Mouse (Mus musculus): ENCODE results near the gene Sntb2. TPM values are rescaled to one million over a fixed set of nuclear protein-coding genes. Genes with fewer than 3 reads are reported as not detected.
"Not testable (repeated sequence)": the region's sequence is repeated elsewhere in the genome, so short reads cannot be mapped to it uniquely, and the experiment has no call there.

The Sntb2 gene
- polyA plus RNA-seq, 1 experiment from 2014 or later: 3.6 TPM

DNA sequence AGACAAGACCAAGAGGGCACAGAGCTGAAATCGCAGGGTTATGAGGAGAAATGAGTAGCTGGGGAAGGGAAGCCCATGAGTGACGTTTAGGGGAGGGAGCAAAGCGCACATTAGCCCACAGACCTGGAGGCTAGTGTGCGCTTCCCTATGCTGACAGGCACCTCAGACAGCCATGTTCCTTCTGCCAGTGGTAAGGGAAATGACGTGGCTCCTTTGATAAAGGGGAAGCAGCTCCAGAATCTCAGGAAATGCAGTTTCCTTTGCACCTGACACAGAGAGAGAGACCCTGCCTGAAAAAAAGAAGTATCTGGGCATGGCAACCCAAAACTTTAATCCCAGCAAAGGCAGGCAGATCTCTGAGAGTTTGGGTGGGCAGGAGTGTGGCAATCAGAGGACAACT lies 94.5 kb downstream of the Sntb2 start:
- 79% methylated on average over 5 of the region's 5 CpGs for WGBS
- H3K4me1 ChIP-seq: peaks cover 15% of the 10 kb centered on the region
- no peak for ATAC-seq
- no peaks in the 10 kb centered on the region for H3K27me3 ChIP-seq
- no peak overlapping the region for H3K4me2 ChIP-seq
- no peaks in the 10 kb centered on the region for H3K36me3 ChIP-seq (ENCODE audit: poor library complexity, severe bottlenecking)
- H3K9ac ChIP-seq: no peak overlapping the region
- H3K27ac ChIP-seq: no peak overlapping the region
- no peak overlapping the region for H3K4me3 ChIP-seq
- no peaks in the 10 kb centered on the region for H3K9me3 ChIP-seq (replicated peaks)

GRCm38 (mm10) chr8:107030650-107031576 lies 95.4 kb downstream of the Sntb2 start, which contains the start of gene Vps4a:
Gene Vps4a, plus strand, starts transcription at chr8:107031222.
- Histone ChIP-seq H3K27me3 (no peaks in the 10 kb centered on the region), H3K9me3 (replicated peaks) (no peaks in the 10 kb centered on the region), H3K9ac (peak within 1 kb of the TSS; percentile 97), H3K4me3 (peak within 1 kb of the TSS; percentile 99), H3K4me2 (peak within 1 kb of the TSS; percentile 83), H3K36me3 (ENCODE audit: poor library complexity, severe bottlenecking) (no peaks in the 10 kb centered on the region), H3K27ac (peak within 1 kb of the TSS; percentile 75), H3K4me1 (peaks cover 15% of the 10 kb centered on the region)
- 4% methylated on average over 65 of the region's 66 CpGs for WGBS
- ATAC-seq: peak; percentile 96

DNA sequence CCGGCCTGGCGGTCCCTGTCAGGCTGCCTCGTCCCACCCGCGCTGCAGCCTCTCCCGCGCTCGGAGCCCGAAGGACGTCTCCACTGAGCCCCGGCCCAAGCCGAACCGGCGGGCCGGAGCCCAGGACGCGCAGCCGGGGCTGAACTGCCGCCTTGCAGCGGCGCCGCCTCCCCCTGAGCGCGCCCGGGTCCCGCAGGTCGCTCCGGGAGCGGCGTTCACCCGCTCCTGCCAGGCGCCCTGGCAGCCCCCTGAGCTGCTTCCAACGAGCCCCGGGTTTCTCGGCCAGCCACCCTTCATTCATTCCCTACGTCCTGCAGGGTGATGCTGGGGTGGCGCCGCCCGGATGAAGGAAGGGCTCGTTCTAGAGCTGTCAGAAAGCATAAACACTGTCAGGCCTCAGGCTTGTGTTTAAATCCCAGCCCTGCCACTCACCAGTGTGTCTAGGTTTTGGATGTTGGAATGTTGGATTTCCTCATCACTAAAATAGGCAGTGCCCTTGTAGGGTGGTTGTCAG lies 96.1 kb downstream of the Sntb2 start:
- Histone ChIP-seq H3K36me3 (ENCODE audit: poor library complexity, severe bottlenecking) (peaks cover 5% of the 10 kb centered on the region; the same call in 1 of the 2 replicates), H3K27me3 (no peaks in the 10 kb centered on the region), H3K9me3 (replicated peaks) (no peaks in the 10 kb centered on the region), H3K27ac (peak overlapping the region; percentile 75), H3K4me1 (peaks cover 15% of the 10 kb centered on the region), H3K4me3 (peak overlapping the region; percentile 99), H3K4me2 (peak overlapping the region; percentile 83), H3K9ac (peak overlapping the region; percentile 97)
- no peak for ATAC-seq
- 0% methylated on average over 27 of the region's 40 CpGs for WGBS

DNA sequence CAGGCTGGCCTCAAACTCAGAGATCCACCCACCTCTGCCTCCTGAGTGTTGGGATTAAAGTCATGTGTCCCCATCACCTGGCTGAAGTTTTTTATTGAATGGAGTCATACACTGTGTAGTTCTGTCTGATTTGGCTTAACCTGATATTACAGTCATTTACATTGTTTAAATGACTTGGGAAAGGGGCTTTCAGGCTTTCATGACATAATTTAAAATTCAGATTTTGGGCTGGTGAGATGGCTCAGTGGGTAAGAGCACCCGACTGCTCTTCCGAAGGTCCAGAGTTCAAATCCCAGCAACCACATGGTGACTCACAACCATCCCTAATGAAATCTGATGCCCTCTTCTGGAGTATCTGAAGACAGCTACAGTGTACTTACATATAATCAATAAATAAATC lies 98.1 kb downstream of the Sntb2 start:
- Histone ChIP-seq H3K36me3 (ENCODE audit: poor library complexity, severe bottlenecking) (peaks cover 15% of the 10 kb centered on the region), H3K4me1 (peaks cover 15% of the 10 kb centered on the region)
- H3K9ac ChIP-seq; H3K4me2 ChIP-seq; H3K27ac ChIP-seq; H3K4me3 ChIP-seq; H3K9me3 ChIP-seq (replicated peaks); ATAC-seq; H3K27me3 ChIP-seq: not testable (repeated sequence)
- WGBS: 100% methylated on average over 2 of the region's 2 CpGs

GRCm38 (mm10) chr8:107035641-107036040 lies 100.1 kb downstream of the Sntb2 start:
- no peak overlapping the region for H3K27ac ChIP-seq
- H3K9ac ChIP-seq: no peak overlapping the region

DNA sequence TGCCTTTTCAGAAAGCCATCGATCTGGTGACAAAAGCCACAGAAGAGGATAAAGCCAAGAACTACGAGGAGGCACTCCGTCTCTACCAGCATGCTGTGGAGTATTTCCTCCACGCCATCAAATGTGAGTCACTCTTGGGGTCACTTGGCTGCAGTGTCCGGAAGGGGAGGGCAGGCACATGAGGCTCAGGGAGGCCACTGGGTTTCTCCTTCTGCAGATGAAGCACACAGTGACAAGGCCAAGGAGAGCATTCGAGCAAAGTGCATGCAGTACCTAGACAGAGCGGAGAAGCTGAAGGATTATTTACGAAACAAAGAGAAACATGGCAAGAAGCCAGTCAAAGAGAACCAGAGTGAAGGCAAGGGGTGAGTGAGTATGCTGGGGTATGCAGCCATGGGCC lies 101.1 kb downstream of the Sntb2 start:
- peaks cover 15% of the 10 kb centered on the region for H3K4me1 ChIP-seq
- no peak overlapping the region for H3K27ac ChIP-seq
- H3K36me3 ChIP-seq (ENCODE audit: poor library complexity, severe bottlenecking): peaks cover 43% of the 10 kb centered on the region
- H3K4me3 ChIP-seq: no peak overlapping the region
- H3K9ac ChIP-seq: no peak overlapping the region
- H3K9me3 ChIP-seq (replicated peaks): no peaks in the 10 kb centered on the region
- no peak for ATAC-seq
- H3K4me2 ChIP-seq: no peak overlapping the region
- WGBS: 88% methylated on average over 8 of the region's 8 CpGs
- no peaks in the 10 kb centered on the region for H3K27me3 ChIP-seq

More at GRCm38 (mm10) chr8:107035641-107036040, 100.1 kb downstream of the Sntb2 start:
- Histone ChIP-seq H3K9me3 (replicated peaks) (no peaks in the 10 kb centered on the region), H3K27me3 (no peaks in the 10 kb centered on the region), H3K4me2 (no peak overlapping the region), H3K4me1 (peaks cover 15% of the 10 kb centered on the region), H3K4me3 (no peak overlapping the region), H3K36me3 (ENCODE audit: poor library complexity, severe bottlenecking) (peaks cover 33% of the 10 kb centered on the region)
- WGBS: 87% methylated on average over 3 of the region's 3 CpGs
- no peak for ATAC-seq

DNA sequence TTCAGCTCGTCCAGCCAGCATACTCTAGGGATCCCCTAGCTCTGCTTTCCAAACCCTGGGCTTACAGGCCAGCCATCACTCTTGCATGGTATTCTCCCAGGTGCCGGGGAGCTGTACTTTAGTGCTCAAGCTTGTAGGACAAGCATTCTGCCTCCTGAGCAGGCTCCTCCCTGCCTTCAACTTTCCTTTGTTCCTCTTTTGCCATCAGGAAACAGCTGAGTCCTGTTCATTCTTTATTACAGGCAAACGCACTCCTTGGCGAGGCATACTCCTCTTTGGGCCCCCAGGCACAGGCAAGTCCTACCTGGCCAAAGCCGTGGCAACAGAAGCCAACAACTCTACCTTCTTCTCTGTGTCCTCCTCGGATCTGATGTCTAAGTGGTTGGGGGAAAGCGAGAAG lies 105.1 kb downstream of the Sntb2 start:
- no peaks in the 10 kb centered on the region for H3K27me3 ChIP-seq
- no peak overlapping the region for H3K27ac ChIP-seq
- no peak overlapping the region for H3K9ac ChIP-seq
- no peak overlapping the region for H3K4me2 ChIP-seq
- no peaks in the 10 kb centered on the region for H3K9me3 ChIP-seq (replicated peaks)
- H3K4me1 ChIP-seq: no peaks in the 10 kb centered on the region
- ATAC-seq: no peak
- H3K4me3 ChIP-seq: no peak overlapping the region
- peaks cover 83% of the 10 kb centered on the region for H3K36me3 ChIP-seq (ENCODE audit: poor library complexity, severe bottlenecking)
- 85% methylated on average over 7 of the region's 7 CpGs for WGBS

- WGBS: 92% methylated on average over 6 of the region's 6 CpGs
- Histone ChIP-seq H3K4me3 (no peak overlapping the region), H3K36me3 (ENCODE audit: poor library complexity, severe bottlenecking) (peaks cover 83% of the 10 kb centered on the region), H3K9me3 (replicated peaks) (no peaks in the 10 kb centered on the region), H3K4me2 (no peak overlapping the region), H3K27me3 (no peaks in the 10 kb centered on the region), H3K9ac (no peak overlapping the region), H3K4me1 (peaks cover 26% of the 10 kb centered on the region), H3K27ac (no peak overlapping the region)
- ATAC-seq: no peak
Observed at GRCm38 (mm10) chr8:107045478-107045877, 109.9 kb downstream of the Sntb2 start.

GRCm38 (mm10) chr8:107046976-107047375 lies 111.4 kb downstream of the Sntb2 start:
- Histone ChIP-seq H3K4me3 (no peak overlapping the region), H3K9ac (no peak overlapping the region), H3K27me3 (no peaks in the 10 kb centered on the region), H3K9me3 (replicated peaks) (no peaks in the 10 kb centered on the region), H3K4me2 (peak overlapping the region; percentile 94; the same call in 1 of the 2 replicates), H3K27ac (no peak overlapping the region), H3K36me3 (ENCODE audit: poor library complexity, severe bottlenecking) (peaks cover 83% of the 10 kb centered on the region), H3K4me1 (peaks cover 26% of the 10 kb centered on the region)
- WGBS: 91% methylated on average over 5 of the region's 5 CpGs
- ATAC-seq: no peak

DNA sequence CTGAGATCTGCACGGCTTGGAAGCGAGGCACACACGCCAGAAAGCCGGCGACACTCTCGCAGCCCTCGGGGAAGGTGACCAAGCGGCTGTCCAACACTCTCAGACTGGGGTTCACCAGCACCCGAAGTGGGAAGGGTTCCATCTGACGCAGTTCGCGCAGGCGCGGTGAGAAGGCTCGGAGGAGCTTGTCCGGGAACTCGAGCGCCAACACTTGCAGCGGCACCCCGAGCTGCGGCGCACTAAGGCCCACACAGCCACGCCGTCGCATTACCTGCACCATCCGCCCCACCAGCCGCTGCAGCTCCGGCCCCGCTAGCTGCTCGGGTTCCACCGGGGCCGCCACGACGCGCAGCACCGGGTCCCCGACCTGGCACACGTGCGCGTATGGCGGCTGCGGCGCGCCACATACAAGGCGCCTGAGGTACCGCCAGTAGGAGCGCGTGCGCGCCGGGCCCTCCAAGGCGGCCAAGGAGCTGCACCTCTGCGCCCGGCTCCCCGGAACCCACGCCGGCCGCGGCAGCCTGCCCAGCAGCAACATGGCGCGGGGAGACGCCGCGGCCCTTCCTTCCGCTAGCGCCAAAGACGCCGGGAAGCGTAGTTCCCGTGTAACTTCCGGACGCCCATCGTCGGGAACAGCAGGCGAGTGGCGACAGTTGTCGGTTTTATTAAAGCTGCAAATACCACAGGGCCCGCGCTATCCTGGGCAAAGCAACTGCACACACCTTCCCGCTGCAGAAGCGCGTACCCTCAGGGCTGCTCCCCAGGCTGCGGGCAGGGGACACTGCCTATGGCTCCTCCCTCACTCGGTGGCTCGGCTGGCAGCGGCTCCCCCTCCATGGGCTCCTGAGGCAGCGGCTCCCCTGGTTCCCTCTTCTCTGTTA lies 112.8 kb downstream of the Sntb2 start, which contains the start of gene Pdf:
Pdf (minus strand) TSS at position 554 of the 881 bp plus-strand sequence.
- H3K9ac ChIP-seq: peak within 1 kb of the TSS; percentile 84
- H3K9me3 ChIP-seq (replicated peaks): no peaks in the 10 kb centered on the region
- H3K4me1 ChIP-seq: peaks cover 26% of the 10 kb centered on the region
- H3K4me2 ChIP-seq: peak within 1 kb of the TSS; percentile 94
- WGBS: under 1% methylated on average over 87 of the region's 87 CpGs
- H3K27ac ChIP-seq: peak within 1 kb of the TSS; percentile 90
- no peaks in the 10 kb centered on the region for H3K27me3 ChIP-seq
- ATAC-seq: peak; percentile 87
- peaks cover 83% of the 10 kb centered on the region for H3K36me3 ChIP-seq (ENCODE audit: poor library complexity, severe bottlenecking)
- peak within 1 kb of the TSS; percentile 81 for H3K4me3 ChIP-seq

DNA sequence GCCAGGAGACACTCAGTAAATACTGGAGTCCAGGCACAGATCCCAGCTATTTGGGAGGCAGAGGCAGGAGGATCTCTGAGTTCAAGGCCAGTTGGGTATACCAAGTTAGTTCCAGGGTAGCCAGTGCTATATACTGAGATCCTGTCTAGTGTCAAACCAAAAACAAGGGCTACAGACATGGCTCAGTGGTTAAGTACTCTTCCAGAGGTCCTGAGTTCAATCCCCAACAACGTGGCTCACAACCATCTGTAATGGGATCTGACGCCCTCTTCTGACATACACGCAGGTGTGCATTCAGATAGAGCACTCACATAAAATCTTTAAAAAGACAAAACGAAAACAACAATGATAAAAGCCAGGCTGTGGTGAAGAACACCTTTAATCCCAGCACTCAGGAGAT lies 113.9 kb downstream of the Sntb2 start:
- 93% methylated on average over 4 of the region's 4 CpGs for WGBS
- Histone ChIP-seq H3K4me2 (peak overlapping the region; percentile 94), H3K36me3 (ENCODE audit: poor library complexity, severe bottlenecking) (peaks cover 83% of the 10 kb centered on the region), H3K9me3 (replicated peaks) (no peaks in the 10 kb centered on the region), H3K4me1 (peaks cover 26% of the 10 kb centered on the region), H3K27ac (no peak overlapping the region), H3K9ac (no peak overlapping the region), H3K27me3 (no peaks in the 10 kb centered on the region), H3K4me3 (peak overlapping the region; percentile 81; the same call in 1 of the 2 replicates)
- no peak for ATAC-seq
